Mouse (Mus musculus) 416B (cell line): Measurements from ENCODE around the gene Olfr68.
"Not testable (repeated sequence)": the region's sequence is repeated elsewhere in the genome, so short reads cannot be mapped to it uniquely, and the experiment has no call there.

ENCODE experiments used
- DNase-seq: peaks from one replicate; pipeline ENCODE4 v3.0.0; 2011; ENCODE audit warnings: low read depth

Gene Olfr68

GRCm38 (mm10) chr7:103779598-103779997, at the start of gene Olfr68:
Gene Olfr68 (minus strand): TSS chr7:103779698.
- DNase-seq = no peak

- no peak for DNase-seq
These were observed 48.3 kb upstream of the Olfr68 start, which contains the start of gene Hbb-bs for GRCm38 (mm10) chr7:103827808-103828207. Gene Hbb-bs (minus strand): TSS chr7:103828096.

- not testable (repeated sequence) for DNase-seq
These were observed 47.6 kb upstream of the Olfr68 start for GRCm38 (mm10) chr7:103827139-103827538.

DNA sequence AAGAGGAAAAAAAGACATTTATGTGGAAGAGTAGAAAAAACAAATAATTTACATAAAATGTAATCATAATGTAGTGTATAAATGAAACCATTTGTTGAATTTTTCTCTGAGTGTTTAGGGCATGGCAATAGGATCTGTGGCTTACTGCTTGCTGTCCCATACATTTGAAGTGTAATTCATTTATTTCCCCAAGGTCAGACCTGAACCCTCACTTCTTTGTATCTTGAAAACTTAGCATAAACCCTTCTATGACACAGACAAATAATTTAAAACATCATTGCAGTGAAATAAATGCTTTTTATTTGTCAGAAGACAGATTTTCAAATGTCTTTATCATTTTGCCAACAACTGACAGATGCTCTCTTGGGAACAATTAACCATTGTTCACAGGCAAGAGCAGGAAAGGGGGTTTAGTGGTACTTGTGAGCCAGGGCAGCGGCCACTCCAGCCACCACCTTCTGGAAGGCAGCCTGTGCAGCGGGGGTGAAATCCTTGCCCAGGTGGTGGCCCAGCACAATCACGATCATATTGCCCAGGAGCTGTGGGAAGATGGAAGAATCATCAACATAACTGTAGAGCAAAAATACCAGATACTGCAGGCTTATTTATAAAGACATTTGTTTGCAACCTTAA, 46.9 kb upstream of the Olfr68 start:
- no peak for DNase-seq

- DNase-seq = no peak
These were observed 46.2 kb upstream of the Olfr68 start for GRCm38 (mm10) chr7:103825536-103826254.

DNA sequence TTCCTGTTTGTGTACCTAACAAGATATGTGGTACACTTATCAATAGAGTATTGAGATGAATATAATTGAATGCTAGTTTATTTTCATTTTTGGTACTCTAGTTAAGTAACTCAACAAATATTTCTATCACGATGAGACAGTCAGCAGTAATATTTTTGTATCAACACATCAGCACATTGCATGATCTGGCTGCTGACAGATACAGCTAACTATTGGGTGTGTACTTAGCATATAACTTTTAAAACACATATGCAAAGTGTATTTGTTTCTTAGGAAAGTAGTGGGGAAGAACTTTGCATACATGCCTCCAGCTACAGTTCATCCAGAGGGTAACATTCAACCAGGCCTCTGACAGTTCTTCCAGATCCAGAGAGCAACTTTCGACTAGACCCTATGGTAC, 45.1 kb upstream of the Olfr68 start:
- no peak for DNase-seq

DNA sequence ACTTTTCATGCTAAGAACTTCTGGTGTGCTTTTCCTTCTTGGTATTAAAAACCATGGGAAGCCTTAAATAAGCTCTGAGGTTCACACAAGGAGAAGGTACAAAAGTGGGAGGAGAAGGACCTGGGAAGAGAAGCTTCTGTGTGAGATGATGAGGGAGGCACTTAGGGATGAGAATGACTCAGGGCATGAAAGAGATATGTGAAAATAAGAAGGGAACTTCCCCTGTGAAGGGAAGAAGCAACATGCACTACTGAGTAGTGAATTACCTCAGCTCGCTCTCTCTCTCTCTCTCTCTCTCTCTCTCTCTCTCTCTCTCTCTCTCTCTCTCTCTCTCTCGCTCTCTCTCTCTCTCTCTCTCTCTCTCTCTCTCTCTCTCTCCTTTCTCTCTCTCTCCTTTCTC, 35.6 kb upstream of the Olfr68 start:
- DNase-seq = not testable (repeated sequence)

DNA sequence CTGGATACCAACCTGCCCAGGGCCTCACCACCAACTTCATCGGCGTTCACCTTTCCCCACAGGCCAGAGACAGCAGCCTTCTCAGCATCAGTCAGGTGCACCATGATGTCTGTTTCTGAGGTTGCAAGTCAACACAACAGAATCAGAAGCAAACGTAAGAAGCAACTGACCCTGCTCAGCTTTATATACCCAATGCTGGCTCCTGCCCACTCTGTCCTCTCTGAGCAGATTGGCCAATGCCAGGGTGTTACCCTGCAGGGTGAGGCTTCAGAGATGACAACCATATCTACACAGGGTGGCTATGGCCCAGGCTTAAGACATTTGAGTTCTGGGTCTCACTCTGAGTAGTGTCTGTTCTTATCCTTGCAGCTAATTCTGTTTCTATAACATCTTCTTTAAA, 34.3 kb upstream of the Olfr68 start, which contains the start of gene Hbb-bt:
TSS of gene Hbb-bt (minus strand) at position 231 of the 400 bp plus-strand sequence.
- DNase-seq = no peak

- DNase-seq = not testable (repeated sequence)
These were observed 33.7 kb upstream of the Olfr68 start for GRCm38 (mm10) chr7:103813152-103813551.

DNA sequence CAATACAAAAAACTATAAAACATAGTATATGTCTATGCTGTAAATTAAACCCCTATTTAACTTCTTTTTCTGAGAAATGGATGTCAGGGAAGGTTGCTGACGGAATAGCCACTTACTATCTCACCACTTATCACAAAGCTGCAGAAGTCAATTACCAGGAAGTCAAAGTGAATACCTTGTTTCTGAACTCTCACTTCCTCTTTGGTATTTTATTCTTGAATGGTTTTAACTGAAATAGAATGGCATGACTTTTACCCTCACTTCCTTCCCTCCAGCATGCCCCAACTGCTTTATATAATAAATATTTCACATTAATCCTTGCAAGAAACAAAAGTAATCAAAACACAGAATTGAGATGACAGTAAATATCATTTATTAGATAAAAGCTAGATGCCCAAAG, 32.7 kb upstream of the Olfr68 start:
- peak; percentile 61 for DNase-seq

GRCm38 (mm10) chr7:103811223-103811845, 31.8 kb upstream of the Olfr68 start:
- peak; percentile 30 for DNase-seq

DNA sequence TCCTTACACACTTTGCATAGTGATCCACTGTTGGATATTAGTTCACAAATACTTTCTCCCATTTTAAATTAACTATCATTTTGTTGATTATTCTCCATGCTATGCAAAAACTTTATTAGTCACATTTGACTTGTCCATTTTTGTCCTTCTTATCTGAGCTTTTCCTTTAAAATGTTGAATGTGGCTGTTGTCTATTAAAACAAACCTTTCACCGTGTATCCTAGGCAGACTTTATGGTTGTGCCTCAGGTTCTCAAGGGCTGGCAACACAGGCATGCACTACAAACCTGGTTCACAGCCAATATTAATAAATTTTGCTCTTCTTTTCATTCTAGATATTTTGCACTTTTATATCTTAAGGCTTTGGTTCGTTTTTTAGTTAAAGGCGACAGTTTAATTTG, 31.2 kb upstream of the Olfr68 start:
- DNase-seq = no peak

GRCm38 (mm10) chr7:103810296-103810695, 30.8 kb upstream of the Olfr68 start:
- DNase-seq = no peak

DNA sequence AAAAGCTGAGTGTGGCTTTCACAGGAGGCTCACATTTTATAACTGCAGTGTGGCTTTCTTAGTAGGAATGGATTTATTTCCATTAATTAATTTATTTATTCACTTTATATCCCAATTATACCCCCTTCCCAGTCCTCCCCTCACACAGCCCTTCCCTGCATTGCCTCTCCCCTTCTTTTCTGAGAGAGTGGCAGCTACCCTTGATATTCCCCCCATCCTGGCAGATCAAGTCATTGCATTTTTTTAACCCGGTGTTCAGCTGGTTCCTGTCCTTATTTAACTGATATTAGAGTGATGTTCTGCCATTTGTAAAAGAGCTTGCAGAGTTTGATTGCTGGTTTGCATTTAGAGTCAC, 30.3 kb upstream of the Olfr68 start:
- DNase-seq = no peak

GRCm38 (mm10) chr7:103808971-103809800, 29.7 kb upstream of the Olfr68 start:
- peak; percentile 88 for DNase-seq

DNA sequence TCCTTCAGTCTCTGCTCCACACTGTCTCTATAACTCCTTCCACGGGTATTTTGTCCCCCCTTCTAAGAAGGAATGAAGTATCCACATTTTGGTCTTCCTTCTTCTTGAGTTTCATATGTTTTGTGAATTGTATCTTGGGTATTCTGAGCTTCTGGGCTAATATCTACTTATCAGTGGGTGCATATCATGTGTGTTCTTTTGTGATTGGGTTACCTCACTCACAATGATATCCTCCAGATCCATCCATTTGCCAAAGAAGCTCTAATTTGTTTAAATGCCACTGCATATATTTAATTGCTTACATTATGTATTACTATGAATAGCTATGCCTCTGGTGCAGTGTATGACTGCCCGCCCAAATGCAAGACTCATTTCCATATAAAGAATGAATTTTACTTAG, 28.6 kb upstream of the Olfr68 start:
- not testable (repeated sequence) for DNase-seq

GRCm38 (mm10) chr7:103806856-103807255, 27.4 kb upstream of the Olfr68 start:
- peak; percentile 81 for DNase-seq

- DNase-seq = peak; percentile 93
These were observed 13.3 kb upstream of the Olfr68 start for GRCm38 (mm10) chr7:103792669-103793388.

GRCm38 (mm10) chr7:103791721-103792120, 12.2 kb upstream of the Olfr68 start, which contains the start of gene Olfr67:
Gene Olfr67 (minus strand): TSS chr7:103791821.
- DNase-seq = no peak

GRCm38 (mm10) chr7:103777652-103778051, 1.8 kb downstream of the Olfr68 start:
- DNase-seq = not testable (repeated sequence)

DNA sequence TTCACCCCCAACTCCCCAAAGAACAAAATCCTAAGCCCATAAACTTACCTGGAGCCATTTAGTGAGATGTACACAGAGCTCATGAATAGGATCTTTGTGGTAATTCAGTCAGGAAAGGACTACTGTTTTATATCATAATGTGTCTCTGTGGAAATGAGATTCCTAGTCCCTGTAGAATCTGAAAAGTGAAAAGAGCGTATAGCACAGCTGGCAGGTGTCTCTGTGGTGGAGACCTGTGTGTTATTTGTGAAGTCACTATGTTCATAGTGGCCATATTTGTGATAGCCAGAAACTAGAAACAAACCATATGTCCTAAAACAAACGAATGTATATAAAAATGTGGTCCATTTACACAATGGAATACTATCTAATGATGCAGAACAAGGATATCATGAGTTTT, 8.0 kb downstream of the Olfr68 start, which contains the start of gene Olfr69:
TSS of gene Olfr69 (minus strand) at position 101 of the 400 bp plus-strand sequence.
- no peak for DNase-seq
